Mouse (Mus musculus) neural tube, embryonic 15.5 days (tissue): ENCODE data around the gene Sdk1. TPM values are rescaled to one million over a fixed set of nuclear protein-coding genes. Genes with fewer than 3 reads are reported as not detected.

Source experiments
- ATAC-seq: fragments of 200-750 bp; cut with Nextera tagmentation; 2 replicates; pipeline ENCODE4 v1.8.0; 2017; ENCODE audit warnings: mild to moderate bottlenecking, moderate TSS enrichment, moderate library complexity; ENCODE audit not compliant: low FRiP score
- H3K27ac ChIP-seq: fragments of 300-500 bp; sonication (generic); replicated peaks from 2 replicates; pipeline ENCODE4 v1.5.1; 2015; ENCODE audit warnings: mild to moderate bottlenecking, inconsistent platforms
- H3K27me3 ChIP-seq: fragments of 300-500 bp; sonication (generic); replicated peaks from 2 replicates; pipeline ENCODE4 v1.6.1; 2015; ENCODE audit warnings: inconsistent platforms
- H3K36me3 ChIP-seq: fragments of 300-500 bp; sonication (generic); 2 replicates; pipeline ENCODE4 v1.6.1; 2015; ENCODE audit warnings: inconsistent platforms
- H3K4me1 ChIP-seq: fragments of 300-500 bp; sonication (generic); 2 replicates; pipeline ENCODE4 v1.6.1; 2015; ENCODE audit warnings: inconsistent platforms
- H3K4me2 ChIP-seq: fragments of 300-500 bp; sonication (generic); 2 replicates; pipeline ENCODE4 v1.6.1; 2015; ENCODE audit warnings: inconsistent platforms, mild to moderate bottlenecking, moderate library complexity
- H3K4me3 ChIP-seq: fragments of 300-500 bp; sonication (generic); replicated peaks from 2 replicates; pipeline ENCODE4 v1.5.1; 2015; ENCODE audit warnings: mild to moderate bottlenecking, inconsistent platforms
- H3K9ac ChIP-seq: fragments of 300-500 bp; sonication (generic); replicated peaks from 2 replicates; pipeline ENCODE4 v1.6.1; 2015; ENCODE audit warnings: mild to moderate bottlenecking, inconsistent platforms
- H3K9me3 ChIP-seq: fragments of 300-500 bp; sonication (generic); replicated peaks from 2 replicates; pipeline ENCODE4 v1.6.1; 2016; ENCODE audit warnings: inconsistent platforms
- WGBS: fragments of 180-500 bp; shearing (Covaris S2); methylation state at CpG from one replicate; pipeline ENCODE4 v1.1.7; 2015; ENCODE audit warnings: mixed read lengths; 5-methylcytosine and 5-hydroxymethylcytosine counted together
- polyA plus RNA-seq: library from polyadenylated mRNA; unstranded; fragments of >200 nt; fragmentation: Nextera tagmentation; extraction: Ambion mirVana; gene quantifications from 2 replicates; pipeline ENCODE4 v1.2.1, GENCODE M21; 2015

Gene Sdk1
- polyA plus RNA-seq, 1 experiment from 2014 or later: 2.7 TPM

DNA sequence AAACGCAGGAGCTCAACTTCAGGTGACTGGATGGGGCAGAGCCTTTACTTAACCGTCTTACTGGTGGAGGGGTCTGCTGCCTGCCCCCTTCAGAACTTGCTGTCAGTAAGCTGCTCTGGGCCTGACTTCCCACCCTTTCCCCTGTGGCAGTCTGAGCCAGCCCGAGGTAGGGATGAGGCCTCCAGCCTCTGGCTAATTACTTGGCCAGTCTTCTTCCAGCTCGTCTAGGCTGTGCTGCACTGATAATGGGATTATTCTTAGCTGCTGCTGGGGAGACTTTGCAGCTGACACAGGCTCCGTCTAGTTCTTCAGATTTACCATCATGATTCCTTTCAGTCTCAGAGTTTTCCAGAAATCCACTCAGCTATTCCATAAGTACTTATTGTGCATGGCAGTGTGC is 104.2 kb downstream of the Sdk1 start:
- Histone ChIP-seq H3K4me1 (peaks cover 4% of the 10 kb centered on the region; the same call in 1 of the 2 replicates), H3K27me3 (no peaks in the 10 kb centered on the region), H3K36me3 (no peaks in the 10 kb centered on the region), H3K27ac (no peak overlapping the region), H3K9me3 (0 out of 2 replicates have a peak, but pooled peaks cover 4% of the 10 kb centered on the region), H3K4me3 (no peak overlapping the region), H3K9ac (no peak overlapping the region), H3K4me2 (no peak overlapping the region)
- WGBS: 69% methylated on average over 5 of the region's 5 CpGs
- no peak for ATAC-seq

DNA sequence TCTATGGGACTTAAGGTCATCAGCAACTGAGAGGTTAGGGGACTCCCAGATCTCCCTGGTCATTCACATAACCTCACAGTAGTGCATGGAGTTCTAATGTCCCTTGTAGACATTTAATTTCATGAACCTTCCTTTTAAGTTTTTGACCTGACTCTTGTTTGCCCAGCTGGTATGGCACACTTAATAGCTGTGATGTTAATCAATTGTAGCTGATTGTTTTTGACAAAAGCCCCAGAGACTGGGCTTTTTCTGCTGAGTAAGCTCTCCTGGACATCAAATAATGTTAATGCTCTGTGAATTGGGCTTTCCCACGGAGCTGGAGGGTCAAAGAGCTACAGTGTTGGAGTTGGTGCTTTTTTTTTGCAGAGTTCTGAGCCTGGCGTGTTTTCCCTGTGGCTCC is 121.4 kb downstream of the Sdk1 start:
- H3K4me1 ChIP-seq: peaks cover 5% of the 10 kb centered on the region; the same call in 1 of the 2 replicates
- H3K36me3 ChIP-seq: no peaks in the 10 kb centered on the region
- H3K27ac ChIP-seq: no peak overlapping the region
- ATAC-seq: no peak
- 16% methylated on average over 2 of the region's 2 CpGs for WGBS
- H3K27me3 ChIP-seq: no peaks in the 10 kb centered on the region
- H3K4me3 ChIP-seq: no peak overlapping the region
- no peak overlapping the region for H3K9ac ChIP-seq
- H3K4me2 ChIP-seq: no peak overlapping the region
- H3K9me3 ChIP-seq: no peaks in the 10 kb centered on the region

DNA sequence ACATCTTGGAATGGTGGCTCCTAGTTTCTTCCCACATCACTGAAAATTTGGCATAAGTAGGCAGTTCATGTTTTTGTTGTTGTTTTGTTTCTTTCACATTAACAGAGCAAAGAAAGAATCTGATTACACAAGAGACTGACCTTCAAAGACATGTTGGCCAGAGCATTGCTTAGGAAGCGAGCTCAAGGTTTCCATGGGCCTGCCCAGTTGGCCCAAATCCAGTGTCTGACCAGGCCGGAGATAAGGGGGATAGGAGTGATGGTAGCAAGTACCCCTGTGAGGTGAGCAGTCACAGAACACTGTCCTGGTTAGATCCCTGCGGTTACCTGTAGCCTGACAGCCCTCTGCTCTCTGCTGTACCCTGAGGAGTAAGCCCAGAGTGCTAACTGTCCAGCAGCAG is 122.7 kb downstream of the Sdk1 start:
- no peaks in the 10 kb centered on the region for H3K36me3 ChIP-seq
- WGBS: 88% methylated on average over 3 of the region's 3 CpGs
- no peak for ATAC-seq
- H3K9me3 ChIP-seq: no peaks in the 10 kb centered on the region
- H3K9ac ChIP-seq: no peak overlapping the region
- no peak overlapping the region for H3K27ac ChIP-seq
- no peaks in the 10 kb centered on the region for H3K27me3 ChIP-seq
- no peak overlapping the region for H3K4me3 ChIP-seq
- no peak overlapping the region for H3K4me2 ChIP-seq
- H3K4me1 ChIP-seq: peaks cover 9% of the 10 kb centered on the region

DNA sequence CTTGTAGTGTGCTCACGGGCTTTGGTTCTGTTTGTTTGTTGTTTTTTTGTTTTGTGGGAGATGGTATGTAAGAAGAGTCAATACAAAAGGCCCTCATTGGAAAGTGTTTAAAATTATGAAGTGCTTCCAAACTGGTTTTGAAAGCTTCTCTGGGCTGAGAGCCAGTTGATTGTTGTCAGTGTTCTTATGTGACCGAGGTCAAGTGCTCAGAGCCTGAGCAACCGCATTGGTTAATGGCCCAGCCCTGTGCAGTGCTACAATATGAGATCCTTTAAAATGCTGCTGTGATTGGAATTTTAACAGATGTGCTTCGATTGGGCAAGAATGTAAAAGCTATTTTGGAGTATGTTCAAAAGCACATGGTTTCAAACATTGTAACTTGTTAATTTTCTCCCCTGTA is 127.3 kb downstream of the Sdk1 start:
- Histone ChIP-seq H3K9ac (no peak overlapping the region), H3K9me3 (no peaks in the 10 kb centered on the region), H3K36me3 (no peaks in the 10 kb centered on the region), H3K4me2 (no peak overlapping the region), H3K27ac (no peak overlapping the region), H3K4me1 (peaks cover 18% of the 10 kb centered on the region), H3K4me3 (no peak overlapping the region), H3K27me3 (no peaks in the 10 kb centered on the region)
- ATAC-seq: no peak
- WGBS: 48% methylated on average over 4 of the region's 4 CpGs

DNA sequence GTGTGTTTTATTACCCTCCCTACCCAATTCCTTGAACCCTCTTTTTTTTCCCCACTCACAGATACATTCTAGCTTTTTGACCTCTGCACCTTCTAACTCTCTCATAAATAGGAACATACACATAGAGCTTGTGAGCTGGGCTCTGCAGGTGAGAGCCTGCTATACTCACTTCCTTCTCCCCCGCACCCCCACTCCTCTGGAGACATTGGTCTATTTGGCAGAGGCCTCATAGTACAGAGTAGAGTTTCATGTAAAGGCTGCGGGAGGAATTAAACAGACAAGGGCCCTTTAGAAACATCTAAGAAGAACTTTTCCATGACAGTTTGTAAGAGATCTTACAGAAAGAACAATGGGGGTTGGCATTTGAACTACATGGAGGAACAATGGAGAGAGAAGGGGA is 133.5 kb downstream of the Sdk1 start:
- Histone ChIP-seq H3K27me3 (no peaks in the 10 kb centered on the region), H3K9ac (no peak overlapping the region), H3K27ac (no peak overlapping the region), H3K9me3 (no peaks in the 10 kb centered on the region), H3K4me1 (peaks cover 14% of the 10 kb centered on the region; the same call in 1 of the 2 replicates), H3K4me3 (no peak overlapping the region), H3K4me2 (no peak overlapping the region), H3K36me3 (no peaks in the 10 kb centered on the region)
- no peak for ATAC-seq
- WGBS: 69% methylated on average over 2 of the region's 2 CpGs

- Histone ChIP-seq H3K27ac (peak overlapping the region; percentile 43), H3K9ac (no peak overlapping the region), H3K4me1 (peaks cover 25% of the 10 kb centered on the region), H3K9me3 (no peaks in the 10 kb centered on the region), H3K27me3 (no peaks in the 10 kb centered on the region), H3K4me2 (no peak overlapping the region), H3K4me3 (no peak overlapping the region), H3K36me3 (no peaks in the 10 kb centered on the region)
- ATAC-seq: peak; percentile 63; the same call in 1 of the 2 replicates
- WGBS: 35% methylated on average over 9 of the region's 9 CpGs
Observed at GRCm38 (mm10) chr5:141379836-141380773, 138.8 kb downstream of the Sdk1 start.

- peak overlapping the region; percentile 43 for H3K27ac ChIP-seq
- no peak overlapping the region for H3K9ac ChIP-seq
- H3K27me3 ChIP-seq: no peaks in the 10 kb centered on the region
- no peaks in the 10 kb centered on the region for H3K9me3 ChIP-seq
- no peaks in the 10 kb centered on the region for H3K36me3 ChIP-seq
- no peak overlapping the region for H3K4me3 ChIP-seq
- 43% methylated on average over 3 of the region's 3 CpGs for WGBS
- ATAC-seq: peak; percentile 50; the same call in 1 of the 2 replicates
- no peak overlapping the region for H3K4me2 ChIP-seq
- peaks cover 24% of the 10 kb centered on the region for H3K4me1 ChIP-seq
Observed at GRCm38 (mm10) chr5:141380774-141381156, 139.5 kb downstream of the Sdk1 start.

- Histone ChIP-seq H3K4me1 (peaks cover 24% of the 10 kb centered on the region), H3K27me3 (no peaks in the 10 kb centered on the region), H3K9me3 (no peaks in the 10 kb centered on the region), H3K4me2 (no peak overlapping the region), H3K36me3 (no peaks in the 10 kb centered on the region), H3K27ac (no peak overlapping the region), H3K9ac (no peak overlapping the region), H3K4me3 (no peak overlapping the region)
- WGBS: 83% methylated on average over 7 of the region's 7 CpGs
- ATAC-seq: no peak
Observed at GRCm38 (mm10) chr5:141381581-141381980, 140.3 kb downstream of the Sdk1 start.

DNA sequence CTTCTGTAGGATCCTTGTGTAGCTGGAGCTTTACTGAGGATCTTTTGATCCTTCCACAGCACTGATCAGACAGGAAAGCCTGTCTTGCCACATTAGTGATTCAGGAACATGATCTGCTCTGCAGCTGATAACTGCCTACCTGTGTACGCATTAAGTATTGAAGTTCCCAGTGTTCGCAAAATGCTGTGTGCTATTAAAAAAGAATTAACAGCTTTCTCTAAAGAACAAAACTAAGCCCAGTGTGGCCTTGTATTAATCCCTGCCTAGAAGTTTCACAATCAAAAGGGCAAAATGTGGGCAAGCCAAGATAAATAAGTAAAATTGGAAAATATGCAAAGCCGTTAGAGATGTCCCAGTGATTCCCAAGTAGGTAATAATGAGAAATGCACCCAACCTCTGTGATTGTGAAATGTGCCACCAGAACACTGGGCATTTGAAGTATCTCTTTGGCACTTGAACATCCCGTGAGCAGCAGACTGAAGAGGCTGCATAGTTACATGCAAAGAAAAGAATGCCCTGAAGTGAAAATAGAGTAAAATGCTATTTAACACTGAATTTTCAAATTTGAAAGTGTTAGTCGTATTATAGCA is 141.1 kb downstream of the Sdk1 start:
- peaks cover 24% of the 10 kb centered on the region for H3K4me1 ChIP-seq
- H3K4me3 ChIP-seq: no peak overlapping the region
- no peak overlapping the region for H3K27ac ChIP-seq
- H3K4me2 ChIP-seq: no peak overlapping the region
- no peaks in the 10 kb centered on the region for H3K36me3 ChIP-seq
- WGBS: 86% methylated on average over 5 of the region's 5 CpGs
- no peaks in the 10 kb centered on the region for H3K27me3 ChIP-seq
- H3K9me3 ChIP-seq: no peaks in the 10 kb centered on the region
- no peak for ATAC-seq
- H3K9ac ChIP-seq: no peak overlapping the region

DNA sequence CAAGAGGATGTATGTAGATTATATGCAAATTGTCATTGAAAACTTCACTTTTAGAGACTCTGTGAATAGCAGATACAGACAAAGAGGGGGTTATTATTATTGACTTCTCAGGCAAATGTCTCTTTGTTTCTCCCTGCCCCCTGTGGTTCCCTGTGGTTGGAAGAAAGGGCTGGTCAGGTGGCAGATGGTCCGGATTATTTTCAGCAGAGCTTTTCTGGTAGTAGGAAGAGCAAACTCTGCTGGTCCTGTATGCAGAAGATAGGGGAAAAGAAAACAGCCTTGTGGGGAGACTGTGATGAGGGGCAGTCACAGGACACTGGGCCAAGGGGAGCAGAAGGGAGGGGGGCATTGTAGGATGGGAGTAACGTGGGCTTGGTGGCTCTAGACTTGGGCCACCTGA is 147.2 kb downstream of the Sdk1 start:
- 19% methylated on average over 2 of the region's 2 CpGs for WGBS
- H3K27me3 ChIP-seq: no peaks in the 10 kb centered on the region
- no peaks in the 10 kb centered on the region for H3K36me3 ChIP-seq
- H3K4me2 ChIP-seq: no peak overlapping the region
- H3K4me3 ChIP-seq: no peak overlapping the region
- no peak overlapping the region for H3K9ac ChIP-seq
- H3K9me3 ChIP-seq: no peaks in the 10 kb centered on the region
- H3K4me1 ChIP-seq: no peaks in the 10 kb centered on the region
- no peak for ATAC-seq
- H3K27ac ChIP-seq: no peak overlapping the region

GRCm38 (mm10) chr5:141390541-141390940 is 149.3 kb downstream of the Sdk1 start:
- Histone ChIP-seq H3K27ac (no peak overlapping the region), H3K4me2 (no peak overlapping the region), H3K27me3 (no peaks in the 10 kb centered on the region), H3K9ac (no peak overlapping the region), H3K4me3 (no peak overlapping the region), H3K4me1 (no peaks in the 10 kb centered on the region), H3K36me3 (no peaks in the 10 kb centered on the region), H3K9me3 (no peaks in the 10 kb centered on the region)
- no peak for ATAC-seq
- WGBS: 90% methylated on average over 4 of the region's 4 CpGs

DNA sequence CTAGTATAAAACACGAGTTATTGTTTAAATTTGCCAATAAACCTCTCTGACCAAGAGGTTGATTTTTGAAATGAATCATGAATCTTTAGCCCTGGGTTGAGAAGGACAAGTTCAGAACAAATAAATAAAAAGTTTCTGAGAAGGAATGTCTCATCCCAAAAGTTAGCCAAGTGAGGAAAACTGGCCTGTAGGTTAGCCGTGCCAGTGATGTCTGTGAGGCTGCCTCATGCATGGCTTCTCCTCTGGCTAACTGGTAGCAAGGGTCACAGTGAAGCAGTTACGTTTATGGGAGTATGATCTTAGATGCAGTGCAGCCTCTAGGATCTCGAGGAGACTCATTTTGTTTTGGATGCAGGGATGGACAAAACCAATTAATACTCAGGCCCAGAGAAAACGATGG is 149.9 kb downstream of the Sdk1 start:
- no peaks in the 10 kb centered on the region for H3K4me1 ChIP-seq
- WGBS: 80% methylated on average over 5 of the region's 5 CpGs

More for the DNA sequence above, 149.9 kb downstream of the Sdk1 start:
- Histone ChIP-seq H3K27ac (no peak overlapping the region), H3K9ac (no peak overlapping the region), H3K9me3 (no peaks in the 10 kb centered on the region), H3K36me3 (no peaks in the 10 kb centered on the region), H3K4me2 (no peak overlapping the region), H3K27me3 (no peaks in the 10 kb centered on the region), H3K4me3 (no peak overlapping the region)
- ATAC-seq: no peak
